Mouse (Mus musculus) neural tube, embryonic 15.5 days (tissue): ENCODE data around the gene Nanos2. TPM values are rescaled to one million over a fixed set of nuclear protein-coding genes. Genes with fewer than 3 reads are reported as not detected.
A peak's percentile ranks its signal among the peaks of the same experiment; 100 is the strongest.

Experiments used
- ATAC-seq: fragments of 200-750 bp; cut with Nextera tagmentation; 2 replicates; pipeline ENCODE4 v1.8.0; 2017; ENCODE audit warnings: mild to moderate bottlenecking, moderate TSS enrichment, moderate library complexity; ENCODE audit not compliant: low FRiP score
- H3K27ac ChIP-seq: fragments of 300-500 bp; sonication (generic); replicated peaks from 2 replicates; pipeline ENCODE4 v1.5.1; 2015; ENCODE audit warnings: mild to moderate bottlenecking, inconsistent platforms
- H3K27me3 ChIP-seq: fragments of 300-500 bp; sonication (generic); replicated peaks from 2 replicates; pipeline ENCODE4 v1.6.1; 2015; ENCODE audit warnings: inconsistent platforms
- H3K36me3 ChIP-seq: fragments of 300-500 bp; sonication (generic); 2 replicates; pipeline ENCODE4 v1.6.1; 2015; ENCODE audit warnings: inconsistent platforms
- H3K4me1 ChIP-seq: fragments of 300-500 bp; sonication (generic); 2 replicates; pipeline ENCODE4 v1.6.1; 2015; ENCODE audit warnings: inconsistent platforms
- H3K4me2 ChIP-seq: fragments of 300-500 bp; sonication (generic); 2 replicates; pipeline ENCODE4 v1.6.1; 2015; ENCODE audit warnings: inconsistent platforms, mild to moderate bottlenecking, moderate library complexity
- H3K4me3 ChIP-seq: fragments of 300-500 bp; sonication (generic); replicated peaks from 2 replicates; pipeline ENCODE4 v1.5.1; 2015; ENCODE audit warnings: mild to moderate bottlenecking, inconsistent platforms
- H3K9ac ChIP-seq: fragments of 300-500 bp; sonication (generic); replicated peaks from 2 replicates; pipeline ENCODE4 v1.6.1; 2015; ENCODE audit warnings: mild to moderate bottlenecking, inconsistent platforms
- H3K9me3 ChIP-seq: fragments of 300-500 bp; sonication (generic); replicated peaks from 2 replicates; pipeline ENCODE4 v1.6.1; 2016; ENCODE audit warnings: inconsistent platforms
- WGBS: fragments of 180-500 bp; shearing (Covaris S2); methylation state at CpG from one replicate; pipeline ENCODE4 v1.1.7; 2015; ENCODE audit warnings: mixed read lengths; 5-methylcytosine and 5-hydroxymethylcytosine counted together
- polyA plus RNA-seq: library from polyadenylated mRNA; unstranded; fragments of >200 nt; fragmentation: Nextera tagmentation; extraction: Ambion mirVana; gene quantifications from 2 replicates; pipeline ENCODE4 v1.2.1, GENCODE M21; 2015

Nanos2 gene
- polyA plus RNA-seq, 1 experiment from 2014 or later, result 0.84 TPM

DNA sequence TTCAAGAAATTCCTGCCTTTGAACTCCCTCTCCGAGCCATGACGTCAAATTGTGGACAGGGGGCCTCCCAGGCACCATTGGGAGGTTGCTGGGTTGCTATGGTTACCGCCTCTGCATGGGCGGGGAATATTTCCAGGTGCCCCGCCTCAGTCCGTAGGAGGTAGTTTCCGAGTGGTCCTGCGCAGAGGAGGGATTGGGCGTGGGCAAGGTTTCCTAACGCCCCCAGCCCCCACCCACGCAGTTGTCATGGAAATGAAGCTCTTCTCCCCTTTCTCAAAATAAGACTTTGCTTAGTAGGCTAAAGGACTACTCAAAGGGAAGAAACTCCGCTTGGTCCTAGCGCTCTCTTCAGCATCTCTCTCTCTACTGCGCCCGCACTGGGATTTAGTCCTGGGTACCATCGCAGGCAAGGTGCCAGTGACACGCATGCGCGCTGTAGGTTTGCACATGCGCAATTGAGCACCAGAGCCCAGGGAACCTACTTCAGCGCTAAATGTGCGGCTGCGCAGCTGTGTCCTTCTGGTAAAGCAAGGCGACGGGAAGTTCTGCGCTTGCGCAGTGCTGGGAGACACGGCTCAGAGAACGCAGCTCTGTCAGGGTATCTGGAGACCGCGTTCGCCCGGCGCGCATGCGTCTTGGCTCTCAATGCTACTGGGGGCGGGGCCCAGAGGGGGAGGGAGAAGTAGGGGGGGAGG, 3.5 kb downstream of the Nanos2 start, which contains the start of gene Mypop:
TSS of gene Mypop (plus strand) at position 645 of the 695 bp plus-strand sequence.
- Histone ChIP-seq H3K36me3 (peaks cover 2% of the 10 kb centered on the region; the same call in 1 of the 2 replicates), H3K4me1 (peaks cover 49% of the 10 kb centered on the region), H3K9me3 (no peaks in the 10 kb centered on the region), H3K9ac (peak within 1 kb of the TSS; percentile 70), H3K4me3 (peak within 1 kb of the TSS; percentile 60), H3K27ac (peak within 1 kb of the TSS; percentile 97), H3K27me3 (peaks cover 6% of the 10 kb centered on the region; the same call in 1 of the 2 replicates), H3K4me2 (peak within 1 kb of the TSS; percentile 84)
- 0% methylated on average over 36 of the region's 37 CpGs for WGBS
- ATAC-seq, result peak; percentile 93

DNA sequence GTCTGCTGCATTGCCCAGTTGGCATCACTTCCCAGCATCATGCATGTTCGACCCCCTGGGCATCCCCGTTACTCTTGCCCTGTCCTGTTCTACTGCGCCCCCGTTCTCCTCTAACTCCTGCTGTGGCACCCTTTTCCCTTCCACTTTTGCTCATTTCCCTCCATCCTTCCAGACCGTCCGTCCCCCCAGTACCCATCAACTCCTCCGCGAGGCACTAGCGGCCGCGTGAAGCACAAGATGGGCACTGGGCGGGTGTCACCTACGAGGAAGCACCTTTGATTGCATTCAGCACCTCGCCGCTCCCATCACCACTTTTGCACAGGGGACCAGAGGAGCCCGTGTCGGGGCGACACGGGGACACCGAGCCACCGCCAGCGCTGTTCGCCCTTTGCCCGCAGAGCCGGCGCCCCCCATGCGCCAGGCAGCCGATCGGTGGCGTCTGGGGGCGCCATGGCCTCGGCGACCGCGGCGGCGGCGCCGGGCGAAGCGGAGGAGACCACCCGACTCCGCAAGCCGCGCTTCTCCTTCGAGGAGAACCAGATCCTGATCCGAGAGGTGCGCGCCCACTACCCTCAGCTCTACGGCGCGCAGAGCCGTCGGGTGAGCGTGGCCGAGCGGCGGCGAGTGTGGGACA, 4.6 kb downstream of the Nanos2 start:
- Histone ChIP-seq H3K4me3 (peak overlapping the region; percentile 60), H3K4me2 (peak overlapping the region; percentile 84), H3K9ac (peak overlapping the region; percentile 70), H3K27ac (peak overlapping the region; percentile 97), H3K4me1 (peaks cover 49% of the 10 kb centered on the region), H3K9me3 (no peaks in the 10 kb centered on the region), H3K27me3 (peaks cover 6% of the 10 kb centered on the region; the same call in 1 of the 2 replicates), H3K36me3 (peaks cover 7% of the 10 kb centered on the region)
- under 1% methylated on average over 57 of the region's 59 CpGs for WGBS
- ATAC-seq, result peak; percentile 26

DNA sequence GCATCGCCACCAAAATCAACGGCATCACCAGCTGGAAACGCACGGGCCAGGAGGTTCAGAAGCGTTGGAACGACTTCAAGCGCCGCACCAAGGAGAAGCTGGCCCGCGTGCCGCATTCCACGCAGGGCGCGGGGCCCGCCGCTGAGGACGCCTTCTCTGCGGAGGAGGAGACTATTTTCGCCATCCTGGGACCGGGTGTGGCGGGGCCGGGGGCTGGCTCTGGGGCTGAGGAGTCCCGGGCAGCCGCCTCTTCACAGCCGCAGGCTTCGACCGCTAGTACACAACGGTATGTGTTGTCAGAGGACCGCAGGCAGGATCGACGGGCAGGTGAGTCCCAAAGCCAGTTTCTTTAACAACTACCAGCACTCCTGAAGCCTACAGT, 5.1 kb downstream of the Nanos2 start:
- Histone ChIP-seq H3K27me3 (peaks cover 6% of the 10 kb centered on the region; the same call in 1 of the 2 replicates), H3K36me3 (peaks cover 7% of the 10 kb centered on the region), H3K9me3 (no peaks in the 10 kb centered on the region), H3K4me2 (peak overlapping the region; percentile 84), H3K4me3 (peak overlapping the region; percentile 60), H3K27ac (peak overlapping the region; percentile 97), H3K9ac (peak overlapping the region; percentile 70), H3K4me1 (peaks cover 49% of the 10 kb centered on the region)
- WGBS, result 2% methylated on average over 31 of the region's 31 CpGs
- ATAC-seq, result no peak

DNA sequence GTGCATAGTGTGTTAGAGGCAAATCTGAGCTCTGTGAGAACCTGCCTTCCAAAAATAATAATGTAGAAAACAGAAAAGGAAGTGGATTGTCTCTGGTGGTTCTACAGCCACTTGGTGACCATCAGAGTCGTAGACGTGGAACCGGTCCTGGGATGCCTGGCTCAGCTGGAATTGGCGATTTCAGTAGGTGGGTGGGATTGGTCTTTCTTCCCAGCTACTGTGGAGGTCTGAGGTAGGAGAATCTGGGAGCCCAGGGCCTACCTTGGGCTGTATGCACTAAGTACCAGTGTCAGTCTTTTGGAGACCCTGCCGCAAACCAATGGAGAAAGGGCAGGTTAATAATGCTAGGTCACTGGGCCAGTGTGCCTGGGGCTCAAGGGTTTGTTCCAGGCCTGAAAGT, 5.8 kb downstream of the Nanos2 start:
- Histone ChIP-seq H3K27ac (no peak overlapping the region), H3K27me3 (peaks cover 6% of the 10 kb centered on the region; the same call in 1 of the 2 replicates), H3K9ac (no peak overlapping the region; the same call in 1 of the 2 replicates), H3K4me3 (peak overlapping the region; percentile 60), H3K36me3 (peaks cover 7% of the 10 kb centered on the region), H3K4me2 (peak overlapping the region; percentile 84), H3K9me3 (no peaks in the 10 kb centered on the region), H3K4me1 (peaks cover 49% of the 10 kb centered on the region)
- WGBS, result 91% methylated on average over 5 of the region's 5 CpGs
- ATAC-seq, result no peak

DNA sequence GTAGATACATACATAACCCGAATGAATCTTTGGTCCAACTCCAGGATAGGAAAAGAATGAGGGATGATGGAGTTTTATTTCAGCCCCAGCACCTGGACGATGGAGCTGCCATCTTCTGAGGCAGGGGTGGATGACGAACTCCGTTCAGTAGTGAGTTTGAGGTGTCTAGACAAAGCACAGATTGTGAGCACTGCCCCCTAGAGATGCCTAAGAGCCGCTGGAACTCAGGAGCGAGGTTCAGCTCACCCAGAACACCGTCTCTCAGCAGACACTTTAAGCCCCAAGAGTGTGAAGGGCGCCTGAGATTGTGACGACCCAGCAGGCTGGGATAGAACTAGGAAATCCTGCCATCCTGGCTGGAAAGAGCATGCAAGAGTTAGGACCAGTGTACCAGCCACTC, 11.6 kb downstream of the Nanos2 start:
- Histone ChIP-seq H3K36me3 (peaks cover 10% of the 10 kb centered on the region), H3K4me2 (no peak overlapping the region), H3K9me3 (no peaks in the 10 kb centered on the region), H3K27me3 (no peaks in the 10 kb centered on the region), H3K27ac (no peak overlapping the region), H3K4me1 (peaks cover 62% of the 10 kb centered on the region), H3K4me3 (no peak overlapping the region), H3K9ac (no peak overlapping the region)
- WGBS, result 33% methylated on average over 9 of the region's 9 CpGs
- ATAC-seq, result no peak

DNA sequence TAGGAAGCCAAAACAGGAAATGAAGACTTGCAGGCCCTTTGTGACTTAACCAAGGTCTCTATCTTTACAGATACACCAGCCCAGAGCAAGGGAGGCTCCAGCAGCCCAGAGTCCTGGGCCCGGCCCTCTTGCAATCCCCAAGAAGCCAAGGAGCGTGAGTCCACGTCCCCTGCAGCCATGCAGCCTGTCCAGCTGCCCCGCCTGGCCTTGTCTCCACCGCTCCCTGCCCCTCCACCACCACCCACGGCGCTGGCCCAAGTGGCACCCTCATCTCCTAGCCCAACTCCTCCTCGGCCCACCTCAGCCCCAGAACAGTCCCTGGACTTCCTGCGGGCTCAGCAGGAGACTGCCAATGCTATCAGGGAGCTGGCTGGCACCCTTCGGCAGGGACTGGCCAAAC, 13.2 kb downstream of the Nanos2 start:
- H3K9ac ChIP-seq, result peak overlapping the region; percentile 20
- no peak for ATAC-seq
- H3K4me2 ChIP-seq, result peak overlapping the region; percentile 54
- H3K4me1 ChIP-seq, result peaks cover 57% of the 10 kb centered on the region
- H3K27me3 ChIP-seq, result no peaks in the 10 kb centered on the region
- no peak overlapping the region for H3K27ac ChIP-seq
- no peaks in the 10 kb centered on the region for H3K9me3 ChIP-seq
- WGBS, result 53% methylated on average over 10 of the region's 10 CpGs
- H3K36me3 ChIP-seq, result peaks cover 9% of the 10 kb centered on the region
- peak overlapping the region; percentile 31 for H3K4me3 ChIP-seq

DNA sequence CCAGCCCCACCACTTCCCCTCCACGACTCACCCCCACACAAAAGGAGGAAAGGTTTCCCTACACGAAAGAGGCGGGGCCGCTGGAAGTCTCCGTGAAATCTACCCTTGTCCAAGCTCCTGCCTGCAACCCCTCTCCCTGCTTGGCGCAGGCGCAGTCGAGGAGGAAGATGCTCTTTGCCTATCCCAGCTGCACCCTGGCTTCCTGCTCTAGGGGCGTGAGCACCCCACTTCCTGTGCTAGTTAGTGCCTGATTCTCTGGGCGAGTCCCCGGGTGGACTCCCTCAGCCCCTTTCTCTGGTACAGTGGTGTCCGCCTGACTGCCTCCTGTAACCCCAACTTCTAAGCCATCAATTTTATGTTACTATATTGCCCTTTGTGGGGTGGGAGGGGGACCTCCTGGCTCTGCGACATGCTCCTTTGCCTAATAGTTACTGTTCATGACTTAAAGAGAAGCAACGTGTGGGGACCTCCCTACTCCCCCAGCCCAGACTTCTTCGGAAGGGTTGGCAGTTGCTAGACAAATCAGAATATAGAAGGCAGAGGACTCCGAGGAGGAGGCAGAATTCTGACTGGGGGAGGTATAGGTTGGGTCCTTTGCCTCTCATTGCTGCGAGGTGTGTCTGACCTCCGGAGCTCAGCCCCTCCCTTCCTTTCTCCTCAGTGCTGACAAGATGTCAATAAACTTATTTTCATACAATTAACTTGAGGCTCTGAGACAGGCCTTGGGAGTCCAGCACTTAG, 14.0 kb downstream of the Nanos2 start:
- WGBS, result 32% methylated on average over 18 of the region's 18 CpGs
- no peaks in the 10 kb centered on the region for H3K9me3 ChIP-seq
- H3K4me1 ChIP-seq, result peaks cover 64% of the 10 kb centered on the region
- H3K4me3 ChIP-seq, result peak overlapping the region; percentile 31
- H3K27me3 ChIP-seq, result no peaks in the 10 kb centered on the region
- no peak for ATAC-seq
- peak overlapping the region; percentile 20; the same call in 1 of the 2 replicates for H3K9ac ChIP-seq
- H3K4me2 ChIP-seq, result peak overlapping the region; percentile 54
- H3K36me3 ChIP-seq, result peaks cover 17% of the 10 kb centered on the region
- peak overlapping the region; percentile 79; the same call in 1 of the 2 replicates for H3K27ac ChIP-seq

DNA sequence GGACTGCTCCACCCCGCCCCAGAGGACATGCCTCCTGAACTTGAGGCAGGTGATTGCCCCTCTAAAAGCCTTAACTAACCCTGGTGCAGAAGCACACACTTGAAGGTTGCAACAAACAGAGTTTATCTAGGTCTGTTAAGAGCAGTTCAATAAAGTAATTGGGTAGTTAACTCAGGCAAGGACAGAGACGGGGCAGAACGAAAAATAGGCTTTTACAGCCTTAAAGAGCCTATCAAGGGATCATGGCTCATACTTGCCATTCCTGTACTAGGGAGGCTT, 14.5 kb downstream of the Nanos2 start:
- Histone ChIP-seq H3K27me3 (no peaks in the 10 kb centered on the region), H3K4me3 (no peak overlapping the region), H3K36me3 (peaks cover 16% of the 10 kb centered on the region), H3K4me1 (peaks cover 69% of the 10 kb centered on the region), H3K9ac (0 out of 2 replicates have a peak overlapping the region, but pooled peaks have one; percentile 20), H3K27ac (peak overlapping the region; percentile 79; the same call in 1 of the 2 replicates), H3K9me3 (no peaks in the 10 kb centered on the region), H3K4me2 (peak overlapping the region; percentile 75)
- WGBS, result 36% methylated on average over 3 of the region's 3 CpGs
- ATAC-seq, result no peak

DNA sequence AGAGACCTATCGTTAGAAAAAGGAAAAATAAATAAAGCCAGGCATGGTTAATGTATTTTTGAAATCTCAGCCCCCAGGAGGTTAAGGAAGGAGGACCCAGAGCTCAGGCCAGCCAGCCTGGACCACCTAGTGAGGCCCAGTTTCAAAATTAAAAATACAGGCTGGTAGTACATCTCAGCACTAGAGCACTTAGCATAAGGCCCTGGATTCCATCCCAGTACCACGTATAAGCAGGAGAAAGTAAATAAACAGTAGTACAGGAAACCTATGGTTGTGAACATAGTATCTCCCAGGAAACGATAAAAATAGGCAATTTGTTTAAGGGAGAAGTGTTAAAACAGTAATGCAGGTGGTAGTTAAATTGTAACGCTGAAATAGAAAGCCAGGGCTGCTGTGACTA, 14.9 kb downstream of the Nanos2 start:
- Histone ChIP-seq H3K36me3 (peaks cover 18% of the 10 kb centered on the region), H3K4me1 (peaks cover 73% of the 10 kb centered on the region), H3K4me2 (peak overlapping the region; percentile 75), H3K9me3 (no peaks in the 10 kb centered on the region), H3K9ac (peak overlapping the region; percentile 60), H3K4me3 (peak overlapping the region; percentile 43; the same call in 1 of the 2 replicates), H3K27me3 (no peaks in the 10 kb centered on the region), H3K27ac (peak overlapping the region; percentile 79)
- 36% methylated on average over 4 of the region's 4 CpGs for WGBS
- no peak for ATAC-seq

DNA sequence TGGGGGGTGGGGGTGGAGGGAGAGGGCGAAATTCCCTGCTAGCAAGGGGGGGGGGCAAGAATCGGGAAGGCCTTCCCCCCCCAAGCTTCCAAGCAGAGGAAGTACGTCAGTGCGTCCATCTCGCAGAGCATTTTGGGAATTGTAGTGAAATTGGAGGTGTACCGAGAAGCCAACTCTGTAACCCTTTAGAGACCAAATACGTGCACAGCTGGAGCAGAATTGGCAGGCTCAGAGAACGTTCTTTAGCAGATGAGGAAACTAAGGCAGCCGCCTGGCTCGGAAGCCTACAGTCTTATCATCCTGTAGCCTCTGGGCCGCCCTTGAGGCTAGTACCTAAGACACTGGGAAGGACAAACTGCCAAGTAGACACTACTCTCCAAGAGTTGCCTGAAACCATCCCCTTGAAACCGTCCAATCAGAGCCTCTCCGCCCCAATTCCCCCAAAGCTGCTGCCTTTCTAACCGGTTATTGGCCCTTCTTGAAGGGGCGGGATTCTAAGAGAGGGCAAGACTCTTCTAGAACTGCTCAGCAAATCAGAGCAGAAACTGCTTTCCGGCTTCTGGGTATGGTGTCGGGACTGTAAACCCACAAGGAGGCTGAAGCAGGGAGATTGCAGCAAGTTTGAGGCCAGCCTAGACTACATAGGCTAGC, 15.8 kb downstream of the Nanos2 start:
- peak overlapping the region; percentile 75 for H3K4me2 ChIP-seq
- no peaks in the 10 kb centered on the region for H3K27me3 ChIP-seq
- peaks cover 20% of the 10 kb centered on the region for H3K36me3 ChIP-seq
- H3K9me3 ChIP-seq, result no peaks in the 10 kb centered on the region
- ATAC-seq, result peak; percentile 61
- peaks cover 78% of the 10 kb centered on the region for H3K4me1 ChIP-seq
- peak overlapping the region; percentile 43 for H3K4me3 ChIP-seq
- WGBS, result 1% methylated on average over 17 of the region's 17 CpGs
- H3K27ac ChIP-seq, result peak overlapping the region; percentile 79
- peak overlapping the region; percentile 60 for H3K9ac ChIP-seq
